Mouse (Mus musculus) neutrophil, adult 59 days (primary cell): Measurements from ENCODE around the gene Ccdc63. TPM values are rescaled to one million over a fixed set of nuclear protein-coding genes. Genes with fewer than 3 reads are reported as not detected.

Experiments
- total RNA-seq, 2 experiments: library from RNA; stranded (reverse); gene quantifications; 1 replicate in 1 of 2; 2 replicates in 1 of 2; pipeline ENCODE4 v1.2.4; 2023

Ccdc63 gene
- 1 to 10 TPM; 7.6 to 10.0 TPM for total RNA-seq

DNA sequence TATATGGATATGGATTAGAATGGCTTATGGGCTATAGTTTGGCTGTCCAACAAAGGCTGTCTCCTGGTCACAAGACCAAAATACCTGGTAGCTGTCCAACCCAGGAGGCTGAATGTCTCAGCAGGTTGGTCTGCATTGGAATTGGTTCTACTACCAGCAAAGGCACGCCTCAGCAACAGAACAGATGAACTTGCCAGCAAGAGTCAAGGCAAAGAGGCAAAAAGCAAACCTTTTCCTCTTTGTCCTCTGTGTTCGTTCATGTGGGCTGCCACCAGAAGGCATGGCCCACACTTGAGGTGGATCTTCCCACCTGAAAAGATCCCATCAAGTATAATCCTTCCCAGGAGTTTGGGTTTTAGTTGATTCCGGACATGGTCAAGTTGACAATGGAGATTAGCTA, at the start of gene Ccdc63:
Ccdc63 (minus strand) TSS at position 101 of the 400 bp plus-strand sequence.

DNA sequence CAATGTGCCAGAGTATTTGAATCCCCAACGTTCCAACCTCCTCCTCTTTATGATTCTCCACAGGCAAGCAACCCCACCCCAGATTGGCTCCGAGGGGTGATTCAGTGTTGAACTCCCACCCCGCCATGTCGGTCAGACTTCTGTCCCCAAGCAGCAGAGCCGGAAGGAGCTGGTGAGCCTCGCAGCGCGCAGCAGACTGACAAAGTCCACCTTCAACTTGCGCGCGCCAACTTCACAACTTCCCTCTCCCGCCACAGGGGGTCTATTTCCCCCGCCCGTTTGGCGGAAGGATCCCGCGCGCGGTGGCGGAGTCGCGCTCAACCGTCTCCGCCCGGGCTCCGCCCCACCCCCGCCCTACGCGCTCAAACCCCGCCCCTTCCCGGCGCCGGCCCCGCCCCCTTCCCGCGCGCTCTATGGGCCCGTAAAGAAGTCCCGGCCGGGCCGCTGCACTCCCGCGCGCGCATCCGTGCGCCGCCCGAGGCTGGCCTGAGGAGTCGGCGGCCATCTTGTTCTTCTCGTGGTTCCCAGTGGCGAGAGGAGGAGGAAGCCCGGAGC, 17.3 kb upstream of the Ccdc63 start, which contains the start of gene Ppp1cc:
Ppp1cc (plus strand) TSS at position 452 of the 555 bp plus-strand sequence.

Other genes with a start within 250 kb of the Ccdc63 start
- under 1 TPM; 0.22 to 0.69 TPM for gene Cux2, start 90.7 kb downstream of the Ccdc63 start, total RNA-seq
- 10 to 100 TPM; 10.4 to 11.2 TPM for gene Myl2, start 39.9 kb downstream of the Ccdc63 start, total RNA-seq
- gene Ppp1cc, start 17.5 kb upstream of the Ccdc63 start, total RNA-seq = 100 to 1,000 TPM; 204 to 216 TPM
- gene Hvcn1, start 66.0 kb upstream of the Ccdc63 start, total RNA-seq = 10 to 100 TPM; 98.4 to 98.8 TPM
- 1 to 10 TPM; 7.6 to 8.4 TPM for gene Tctn1, start 123.6 kb upstream of the Ccdc63 start, total RNA-seq
- 10 to 100 TPM; 15.1 to 17.8 TPM for gene Pptc7, start 143.5 kb upstream of the Ccdc63 start, total RNA-seq
- 1 to 10 TPM in 1 of 2 experiments, under 1 TPM in 1; 0.76 to 1.3 TPM for gene Rad9b, start 213.4 kb upstream of the Ccdc63 start, total RNA-seq
- 10 to 100 TPM; 58.4 to 58.7 TPM for gene Vps29, start 213.5 kb upstream of the Ccdc63 start, total RNA-seq
- gene Gpn3, start 231.1 kb upstream of the Ccdc63 start, total RNA-seq = 10 to 100 TPM; 13.7 to 14.4 TPM
- gene Fam216a, start 231.5 kb upstream of the Ccdc63 start, total RNA-seq = 1 to 10 TPM; 5.3 to 6.1 TPM